Mouse (Mus musculus): Measurements from ENCODE around the gene Kcnk15.

- TF ChIP-seq CTCF (IDR thresholded peaks at IDR 0.05 in 2 of 3, conservative IDR thresholded peaks at IDR 0.05 in 1 of 3; ENCODE audit: control insufficient read depth in 1 of 3, insufficient read depth in 1 of 3, low read depth in 2 of 3, low read length in 3 of 3, poor library complexity in 1 of 3, severe bottlenecking in 1 of 3), result no peak
- TF ChIP-seq MAX (IDR thresholded peaks at IDR 0.05; ENCODE audit: low read length), result no peak
- no peak for TF ChIP-seq POLR2AphosphoS5 (IDR thresholded peaks at IDR 0.05; ENCODE audit: borderline replicate concordance, low read depth, low read length)
Measured at GRCm38 (mm10) chr2:163889411-163889810, 36.0 kb downstream of the Kcnk15 start.

All from MEL (cell line).